Mouse (Mus musculus) retina, postnatal 7 days (tissue): ENCODE results near the gene Shmt2.

ENCODE experiments used
- DNase-seq: peaks from one replicate; pipeline ENCODE4 v3.0.0-alpha.2; 2012; ENCODE audit warnings: low read depth, low spot score

Shmt2 gene

DNA sequence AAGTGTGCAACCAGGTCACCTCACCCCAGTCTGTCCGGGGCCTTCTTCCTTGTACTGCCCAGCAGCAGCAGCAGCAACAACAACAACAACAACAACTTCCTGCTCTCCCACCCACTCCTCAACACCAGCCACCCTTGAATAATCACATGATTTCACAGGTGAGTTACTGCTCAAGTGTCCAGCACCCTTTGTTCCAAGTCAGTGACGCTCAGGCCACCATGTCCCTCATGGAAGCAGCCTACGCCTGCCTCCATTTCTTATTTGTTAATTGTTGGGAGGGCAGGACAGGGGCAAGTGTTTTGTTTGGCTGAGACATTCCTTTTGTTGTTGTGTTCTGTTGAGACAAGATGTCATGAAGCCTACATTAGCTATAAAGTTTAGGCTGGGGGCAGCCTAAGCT lies 45.7 kb downstream of the Shmt2 start:
- no peak for DNase-seq

GRCm38 (mm10) chr10:127475175-127475574 lies 47.1 kb downstream of the Shmt2 start:
- no peak for DNase-seq

GRCm38 (mm10) chr10:127472722-127473121 lies 49.5 kb downstream of the Shmt2 start:
- DNase-seq = no peak

DNA sequence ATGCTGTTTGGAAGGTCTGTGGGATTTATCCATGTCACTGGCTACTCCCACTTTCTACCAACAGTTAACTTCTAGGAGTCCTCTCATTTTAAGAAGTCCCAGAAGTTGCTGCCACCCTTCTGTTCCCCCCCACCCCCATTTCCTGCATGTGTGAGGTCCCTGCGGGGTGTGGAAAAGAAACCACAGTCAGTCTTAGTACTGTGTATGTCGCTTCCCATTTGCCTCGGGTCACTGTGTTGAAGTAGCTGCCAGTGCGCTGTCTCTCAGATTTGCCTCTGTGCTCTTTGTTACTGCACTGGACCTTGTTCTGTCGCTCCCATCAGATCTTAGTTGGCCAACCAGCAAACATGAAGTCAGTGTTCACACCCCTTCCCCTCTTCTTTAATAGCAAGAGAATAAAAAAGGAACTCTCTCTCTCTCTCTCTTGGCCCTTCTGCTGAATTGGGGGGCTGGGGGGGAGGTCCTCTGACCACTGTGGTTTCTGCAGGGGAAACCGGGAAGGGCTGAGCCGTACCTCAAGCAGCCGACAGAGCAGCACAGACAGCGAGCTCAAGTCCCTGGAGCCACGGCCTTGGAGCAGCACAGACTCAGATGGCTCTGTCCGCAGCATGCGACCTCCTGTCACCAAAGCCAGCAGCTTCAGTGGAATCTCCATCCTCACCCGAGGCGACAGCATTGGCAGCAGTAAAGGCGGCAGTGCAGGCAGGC lies 50.8 kb downstream of the Shmt2 start:
- no peak for DNase-seq
